Mouse (Mus musculus) midbrain, postnatal 0 days (tissue): ENCODE measurements at regions not wholly inside any gene's neighbourhood (a gene's known extent, or its start where the extent isn't known, plus 50 kb on each side); places are given as distances from the start of the nearest gene placed in this dataset.

Experiments used
- ATAC-seq: fragments of 200-750 bp; cut with Nextera tagmentation; 2 replicates; pipeline ENCODE4 v1.8.0; 2017; ENCODE audit warnings: moderate number of reproducible peaks, mild to moderate bottlenecking, moderate TSS enrichment, moderate library complexity; ENCODE audit not compliant: low FRiP score
- DNase-seq: peaks from one replicate; pipeline ENCODE4 v3.0.0-alpha.2; 2015; ENCODE audit warnings: low spot score
- H3K27ac ChIP-seq: fragments of 300-500 bp; sonication (generic); 2 replicates; pipeline ENCODE4 v1.5.1; 2014; ENCODE audit warnings: low read depth, mild to moderate bottlenecking, low read length, mixed read lengths
- H3K27me3 ChIP-seq: fragments of 300-500 bp; sonication (generic); 2 replicates; pipeline ENCODE4 v1.6.1; 2014; ENCODE audit warnings: low read length, control low read depth, mixed read lengths; ENCODE audit not compliant: insufficient read depth
- H3K36me3 ChIP-seq: fragments of 300-500 bp; sonication (generic); 2 replicates; pipeline ENCODE4 v1.6.1; 2014; ENCODE audit warnings: low read length, control low read depth, mixed read lengths; ENCODE audit not compliant: insufficient read depth
- H3K4me1 ChIP-seq: fragments of 300-500 bp; sonication (generic); 2 replicates; pipeline ENCODE4 v1.6.1; 2014; ENCODE audit warnings: mild to moderate bottlenecking, control low read depth, antibody characterized with exemption, low read length, mixed read lengths; ENCODE audit not compliant: insufficient read depth
- H3K4me2 ChIP-seq: fragments of 300-500 bp; sonication (generic); 2 replicates; pipeline ENCODE4 v1.6.1; 2014; ENCODE audit warnings: low read depth, mild to moderate bottlenecking, low read length, mixed read lengths; ENCODE audit not compliant: poor library complexity, severe bottlenecking
- H3K4me3 ChIP-seq: fragments of 300-500 bp; sonication (generic); 2 replicates; pipeline ENCODE4 v1.5.1; 2014; ENCODE audit warnings: low read depth, mild to moderate bottlenecking, low read length, moderate library complexity
- H3K9ac ChIP-seq: fragments of 300-500 bp; sonication (generic); replicated peaks from 2 replicates; pipeline ENCODE4 v1.6.1; 2014; ENCODE audit warnings: mild to moderate bottlenecking, low read length, moderate library complexity, mixed read lengths; ENCODE audit not compliant: poor library complexity, severe bottlenecking
- H3K9me3 ChIP-seq: fragments of 300-500 bp; sonication (generic); 2 replicates; pipeline ENCODE4 v1.6.1; 2016; ENCODE audit warnings: low read length, control low read depth
- CTCF ChIP-seq: IDR thresholded peaks from 2 replicates; pipeline ENCODE4 v1.5.1; 2016; ENCODE audit warnings: antibody characterized with exemption, mild to moderate bottlenecking
- WGBS: fragments of 180-500 bp; shearing (Covaris S2); extraction: QIAGEN DNeasy Blood & Tissue Kit; methylation state at CpG from one replicate; pipeline ENCODE4 v1.1.7; 2014; 5-methylcytosine and 5-hydroxymethylcytosine counted together

- 28% methylated on average over 5 of the region's 5 CpGs for WGBS
- H3K9me3 ChIP-seq, result no peaks in the 10 kb centered on the region
- H3K27me3 ChIP-seq, result no peaks in the 10 kb centered on the region
- no peak overlapping the region for H3K4me2 ChIP-seq
- H3K27ac ChIP-seq, result no peak overlapping the region
- no peaks in the 10 kb centered on the region for H3K36me3 ChIP-seq
- H3K4me3 ChIP-seq, result no peak overlapping the region
- no peak overlapping the region for H3K9ac ChIP-seq
- TF ChIP-seq CTCF, result no peak
- ATAC-seq (no peak), DNase-seq (no peak)
- H3K4me1 ChIP-seq, result no peaks in the 10 kb centered on the region
Measured at GRCm38 (mm10) chr11:19073265-19073664, 54.5 kb upstream of the Meis1 start.

GRCm38 (mm10) chr11:19073887-19074564 is 55.2 kb upstream of the Meis1 start:
- TF ChIP-seq CTCF, result no peak
- no peak overlapping the region for H3K4me2 ChIP-seq
- H3K36me3 ChIP-seq, result no peaks in the 10 kb centered on the region
- no peak overlapping the region for H3K27ac ChIP-seq
- H3K4me1 ChIP-seq, result no peaks in the 10 kb centered on the region
- ATAC-seq (peak; percentile 31; the same call in 1 of the 2 replicates), DNase-seq (peak; percentile 61)
- no peak overlapping the region for H3K9ac ChIP-seq
- WGBS, result 24% methylated on average over 11 of the region's 11 CpGs
- no peaks in the 10 kb centered on the region for H3K27me3 ChIP-seq
- no peaks in the 10 kb centered on the region for H3K9me3 ChIP-seq
- H3K4me3 ChIP-seq, result no peak overlapping the region

GRCm38 (mm10) chr11:19091101-19091857 is 72.5 kb upstream of the Meis1 start:
- H3K9ac ChIP-seq, result no peak overlapping the region
- no peaks in the 10 kb centered on the region for H3K4me1 ChIP-seq
- 62% methylated on average over 15 of the region's 15 CpGs for WGBS
- ATAC-seq (no peak), DNase-seq (no peak)
- no peak overlapping the region for H3K4me3 ChIP-seq
- H3K27me3 ChIP-seq, result no peaks in the 10 kb centered on the region
- H3K36me3 ChIP-seq, result no peaks in the 10 kb centered on the region
- no peak for TF ChIP-seq CTCF
- no peak overlapping the region for H3K4me2 ChIP-seq
- H3K9me3 ChIP-seq, result no peaks in the 10 kb centered on the region
- H3K27ac ChIP-seq, result no peak overlapping the region

- no peak overlapping the region for H3K27ac ChIP-seq
- ATAC-seq, result no peak
- no peak for DNase-seq
Measured at GRCm38 (mm10) chr11:19092967-19093745, 74.4 kb upstream of the Meis1 start.

GRCm38 (mm10) chr11:19093749-19094148 is 75.0 kb upstream of the Meis1 start:
- Histone ChIP-seq H3K9ac (no peak overlapping the region), H3K27ac (no peak overlapping the region), H3K27me3 (no peaks in the 10 kb centered on the region), H3K9me3 (no peaks in the 10 kb centered on the region), H3K4me3 (no peak overlapping the region), H3K4me2 (no peak overlapping the region), H3K4me1 (no peaks in the 10 kb centered on the region), H3K36me3 (no peaks in the 10 kb centered on the region)
- ATAC-seq (no peak), DNase-seq (no peak)
- WGBS, result 14% methylated on average over 4 of the region's 4 CpGs
- no peak for TF ChIP-seq CTCF

More at GRCm38 (mm10) chr11:19092967-19093745, 74.4 kb upstream of the Meis1 start:
- no peak overlapping the region for H3K4me2 ChIP-seq
- H3K4me1 ChIP-seq, result no peaks in the 10 kb centered on the region
- no peaks in the 10 kb centered on the region for H3K36me3 ChIP-seq
- no peaks in the 10 kb centered on the region for H3K27me3 ChIP-seq
- H3K9ac ChIP-seq, result no peak overlapping the region
- no peak overlapping the region for H3K4me3 ChIP-seq
- TF ChIP-seq CTCF, result no peak
- 34% methylated on average over 9 of the region's 9 CpGs for WGBS
- H3K9me3 ChIP-seq, result no peaks in the 10 kb centered on the region
